ENCODE assay signal across 8 mouse cellular contexts in the genomic region with DNA sequence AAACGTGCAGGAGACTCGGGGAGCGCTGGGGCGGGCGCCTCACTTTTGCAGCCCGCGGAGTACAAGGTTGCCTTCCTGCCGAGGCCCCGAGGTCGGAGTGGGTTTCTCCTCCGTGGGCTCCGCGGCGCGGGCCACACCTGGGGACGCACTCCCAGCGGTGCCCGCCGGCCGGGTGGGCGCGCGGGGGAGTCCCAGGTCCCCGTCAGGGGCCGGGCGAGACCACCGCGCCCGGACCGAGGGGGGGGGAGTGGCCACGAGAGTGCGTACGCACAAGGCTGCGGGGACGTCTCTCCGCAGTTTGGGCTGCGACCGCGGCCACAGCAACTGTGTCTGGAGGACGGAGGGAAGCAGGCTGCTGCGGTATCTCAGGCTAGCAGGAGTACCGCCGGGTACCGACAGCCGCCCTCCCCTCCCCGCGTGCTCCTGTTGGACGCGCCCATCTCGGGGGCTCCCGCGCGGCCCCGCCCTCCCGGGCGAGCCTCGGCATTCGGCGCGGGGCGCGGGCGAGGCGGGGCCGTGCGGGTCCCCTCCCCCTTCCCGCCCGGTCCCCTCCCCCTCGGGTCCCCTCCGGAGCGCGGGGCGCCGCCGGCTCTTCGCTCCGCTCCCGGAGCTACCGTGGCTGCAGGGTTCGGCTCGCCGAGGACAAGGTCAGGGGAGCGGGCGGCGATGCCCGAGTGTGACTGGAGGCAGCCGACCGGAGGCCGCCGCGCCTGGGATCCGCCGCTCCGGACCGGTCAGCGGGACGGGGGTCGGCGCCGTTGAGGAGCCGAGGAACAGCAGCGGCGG. TPM values are rescaled to one million over a fixed set of nuclear protein-coding genes. Genes with fewer than 3 reads are reported as not detected.
DNase-seq lines count a peak whose midpoint lies in the region; ATAC-seq lines count a peak whose summit lies in the region.

A gene (plus strand): TSS at position 559 of the 786 bp plus-strand sequence.

- ATAC-seq in frontal cortex, adult (ENCODE audit: low TSS enrichment) = peak; percentile 67

- peak within 1 kb of the TSS; percentile 98 for H3K27ac ChIP-seq in hindbrain, embryonic 10.5 days

- H3K4me3 ChIP-seq in hindbrain, embryonic 10.5 days = peak within 1 kb of the TSS; percentile 95

- H3K36me3 ChIP-seq in hindbrain, embryonic 10.5 days = no peaks in the 10 kb centered on the region

- H3K4me1 ChIP-seq in hindbrain, embryonic 10.5 days (replicated peaks) = peaks cover 37% of the 10 kb centered on the region

- no peaks in the 10 kb centered on the region for H3K9me3 ChIP-seq in hindbrain, embryonic 10.5 days

- DNase-seq in Muller cell, postnatal 12 days (ENCODE audit: inconsistent ontology term) = peak; percentile 94
- DNase-seq in cerebellum, adult 9-10 months = peak; percentile 47
- DNase-seq in hindbrain, embryonic 10.5 days (ENCODE audit: low spot score) = peak; percentile 88
- peak; percentile 72 to 86 for DNase-seq in layer of hippocampus, postnatal 25 days (ENCODE audit: extremely low spot score in 1 of 2, low spot score in 1 of 2)
- DNase-seq in lung, postnatal 14 days = peak; percentile 86
- peak; percentile 91 for DNase-seq in ovary, postnatal 36 days (ENCODE audit: low spot score)
- peak; percentile 92 for DNase-seq in thymus, postnatal 14 days

- no peaks in the 10 kb centered on the region for H3K27me3 ChIP-seq in hindbrain, embryonic 10.5 days (ENCODE audit: insufficient read depth, poor library complexity, severe bottlenecking)

- WGBS in hindbrain, embryonic 10.5 days = under 1% methylated on average over 97 of the region's 103 CpGs

RNA-seq across cellular contexts. Expression of the gene that starts here (rescaled TPM):
- polyA plus RNA-seq in hindbrain, embryonic 10.5 days (2016; fragmentation: Nextera tagmentation; extraction: Ambion mirVana) = 3.5 and 4.5 TPM in 2 replicates
- 10 to 100 TPM; 62.6 to 67.3 TPM for total RNA-seq in layer of hippocampus, postnatal 25 days (2021)

Comparison
In these comparisons a context has a peak if more than half of its experiments do, and no peak if none do; other contexts are left out.
1. Peak in every context shown above with its lines: DNase-seq, ATAC-seq, H3K4me3 ChIP-seq and H3K27ac ChIP-seq.